Mouse (Mus musculus): Measurements from ENCODE around the gene Olfr1225.
"Not testable (repeated sequence)": the region's sequence is repeated elsewhere in the genome, so short reads cannot be mapped to it uniquely, and the experiment has no call there.

Gene Olfr1225

GRCm38 (mm10) chr2:89174569-89174968 is at the start of gene Olfr1225:
Olfr1225 (minus strand) TSS chr2:89174669.
- DNase-seq (ENCODE audit: low read depth, low spot score), result no peak

GRCm38 (mm10) chr2:89199948-89200347 is 25.5 kb upstream of the Olfr1225 start, which contains the start of gene Olfr1226:
Olfr1226 (minus strand) TSS chr2:89200048.
- DNase-seq (ENCODE audit: low read depth, low spot score), result no peak

- DNase-seq (ENCODE audit: low read depth, low spot score), result no peak
Measured at GRCm38 (mm10) chr2:89196325-89196982, 22.0 kb upstream of the Olfr1225 start.

- DNase-seq (ENCODE audit: low read depth, low spot score), result not testable (repeated sequence)
Measured at GRCm38 (mm10) chr2:89164711-89165110, 9.8 kb downstream of the Olfr1225 start.

- DNase-seq (ENCODE audit: low read depth, low spot score), result not testable (repeated sequence)
Measured at GRCm38 (mm10) chr2:89163991-89164390, 10.5 kb downstream of the Olfr1225 start, which contains the start of gene Olfr1224-ps1. Olfr1224-ps1 (minus strand) TSS chr2:89164091.

GRCm38 (mm10) chr2:89151460-89151859 is 23.0 kb downstream of the Olfr1225 start, which contains the start of gene Olfr1223:
Olfr1223 (minus strand) TSS chr2:89151560.
- DNase-seq (ENCODE audit: low read depth, low spot score), result no peak

GRCm38 (mm10) chr2:89132954-89133353 is 41.5 kb downstream of the Olfr1225 start, which contains the start of gene Olfr1222:
Olfr1222 (minus strand) TSS chr2:89133054.
- no peak for DNase-seq (ENCODE audit: low read depth, low spot score)
